Mouse (Mus musculus): Measurements from ENCODE around the gene C1qtnf3. TPM values are rescaled to one million over a fixed set of nuclear protein-coding genes. Genes with fewer than 3 reads are reported as not detected.

C1qtnf3 gene
- polyA plus RNA-seq (2014; fragmentation: Nextera tagmentation; extraction: Ambion mirVana): 0.15 and 0.23 TPM in 2 replicates

GRCm38 (mm10) chr15:10951951-10952759 is at the start of gene C1qtnf3:
C1qtnf3 (plus strand) TSS chr15:10952332.
- no peak for ATAC-seq
- H3K4me2 ChIP-seq (ENCODE audit: low read length): no peak within 1 kb of the TSS

GRCm38 (mm10) chr15:10902360-10902759 is 49.8 kb upstream of the C1qtnf3 start:
- no peak for DNase-seq (ENCODE audit: low spot score)
- H3K4me3 ChIP-seq (ENCODE audit: low read depth, low read length): no peak overlapping the region
- H3K9me3 ChIP-seq (replicated peaks; ENCODE audit: control insufficient read depth, low read length): no peaks in the 10 kb centered on the region
- no peak overlapping the region for H3K9ac ChIP-seq (ENCODE audit: low read length)
- no peaks in the 10 kb centered on the region for H3K36me3 ChIP-seq (ENCODE audit: control insufficient read depth, insufficient read depth, low read length)
- H3K4me2 ChIP-seq (ENCODE audit: low read length): no peak overlapping the region
- no peaks in the 10 kb centered on the region for H3K4me1 ChIP-seq (ENCODE audit: control insufficient read depth, insufficient read depth, low read length)
- 87% methylated on average over 4 of the region's 4 CpGs for WGBS
- H3K27me3 ChIP-seq (replicated peaks; ENCODE audit: control insufficient read depth, insufficient read depth, low read length): no peaks in the 10 kb centered on the region
- no peak for ATAC-seq
- H3K27ac ChIP-seq (ENCODE audit: low read depth, low read length): no peak overlapping the region

More at GRCm38 (mm10) chr15:10951951-10952759, at the start of gene C1qtnf3:
- 79% methylated on average over 23 of the region's 23 CpGs for WGBS
- no peak for DNase-seq (ENCODE audit: low spot score)
- H3K36me3 ChIP-seq (ENCODE audit: control insufficient read depth, insufficient read depth, low read length): no peaks in the 10 kb centered on the region
- H3K4me3 ChIP-seq (ENCODE audit: low read depth, low read length): no peak within 1 kb of the TSS
- no peak within 1 kb of the TSS for H3K9ac ChIP-seq (ENCODE audit: low read length)
- no peak within 1 kb of the TSS for H3K27ac ChIP-seq (ENCODE audit: low read depth, low read length)
- H3K27me3 ChIP-seq (replicated peaks; ENCODE audit: control insufficient read depth, insufficient read depth, low read length): no peaks in the 10 kb centered on the region
- no peaks in the 10 kb centered on the region for H3K9me3 ChIP-seq (replicated peaks; ENCODE audit: control insufficient read depth, low read length)
- H3K4me1 ChIP-seq (ENCODE audit: control insufficient read depth, insufficient read depth, low read length): no peaks in the 10 kb centered on the region

GRCm38 (mm10) chr15:10916611-10917311 is 35.4 kb upstream of the C1qtnf3 start:
- H3K4me3 ChIP-seq (ENCODE audit: low read depth, low read length): no peak overlapping the region
- H3K9me3 ChIP-seq (replicated peaks; ENCODE audit: control insufficient read depth, low read length): no peaks in the 10 kb centered on the region
- WGBS: 83% methylated on average over 4 of the region's 4 CpGs
- no peaks in the 10 kb centered on the region for H3K4me1 ChIP-seq (ENCODE audit: control insufficient read depth, insufficient read depth, low read length)
- H3K36me3 ChIP-seq (ENCODE audit: control insufficient read depth, insufficient read depth, low read length): no peaks in the 10 kb centered on the region
- DNase-seq (ENCODE audit: low spot score) (no peak), ATAC-seq (no peak)
- no peaks in the 10 kb centered on the region for H3K27me3 ChIP-seq (replicated peaks; ENCODE audit: control insufficient read depth, insufficient read depth, low read length)
- H3K9ac ChIP-seq (ENCODE audit: low read length): no peak overlapping the region
- no peak overlapping the region for H3K27ac ChIP-seq (ENCODE audit: low read depth, low read length)
- no peak overlapping the region for H3K4me2 ChIP-seq (ENCODE audit: low read length)

- ATAC-seq: no peak
- no peaks in the 10 kb centered on the region for H3K9me3 ChIP-seq (replicated peaks; ENCODE audit: control insufficient read depth, low read length)
- DNase-seq (ENCODE audit: low spot score): no peak
These were observed 34.8 kb upstream of the C1qtnf3 start for GRCm38 (mm10) chr15:10917312-10917660.

DNA sequence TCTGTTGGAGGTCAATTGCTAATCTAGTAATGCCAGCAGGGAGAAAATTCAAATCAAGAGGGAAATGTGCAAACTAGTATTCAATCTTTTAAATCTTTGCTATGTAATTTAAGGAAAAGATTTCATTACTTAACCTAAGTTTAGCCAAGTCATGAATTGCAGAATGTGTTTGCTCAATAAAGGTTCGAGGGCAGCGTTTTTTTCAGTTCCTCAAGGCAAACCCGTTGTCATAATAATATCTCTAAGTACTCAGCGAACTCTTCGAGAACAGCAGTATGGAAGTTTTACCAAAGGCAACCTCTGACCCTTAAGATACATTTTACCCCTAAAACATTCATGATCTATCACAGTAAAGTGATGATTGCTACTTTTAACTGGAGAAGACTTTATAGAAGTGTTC is 31.9 kb upstream of the C1qtnf3 start:
- no peak overlapping the region for H3K4me3 ChIP-seq (ENCODE audit: low read depth, low read length)
- no peak for DNase-seq (ENCODE audit: low spot score)
- no peak overlapping the region for H3K9ac ChIP-seq (ENCODE audit: low read length)
- no peaks in the 10 kb centered on the region for H3K4me1 ChIP-seq (ENCODE audit: control insufficient read depth, insufficient read depth, low read length)
- H3K4me2 ChIP-seq (ENCODE audit: low read length): no peak overlapping the region
- ATAC-seq: no peak
- H3K27me3 ChIP-seq (replicated peaks; ENCODE audit: control insufficient read depth, insufficient read depth, low read length): no peaks in the 10 kb centered on the region
- H3K9me3 ChIP-seq (replicated peaks; ENCODE audit: control insufficient read depth, low read length): no peaks in the 10 kb centered on the region
- 85% methylated on average over 5 of the region's 5 CpGs for WGBS
- H3K36me3 ChIP-seq (ENCODE audit: control insufficient read depth, insufficient read depth, low read length): no peaks in the 10 kb centered on the region
- H3K27ac ChIP-seq (ENCODE audit: low read depth, low read length): no peak overlapping the region

More at GRCm38 (mm10) chr15:10917312-10917660, 34.8 kb upstream of the C1qtnf3 start:
- Histone ChIP-seq H3K36me3 (ENCODE audit: control insufficient read depth, insufficient read depth, low read length) (no peaks in the 10 kb centered on the region), H3K4me3 (ENCODE audit: low read depth, low read length) (no peak overlapping the region), H3K27me3 (replicated peaks; ENCODE audit: control insufficient read depth, insufficient read depth, low read length) (no peaks in the 10 kb centered on the region), H3K27ac (ENCODE audit: low read depth, low read length) (no peak overlapping the region), H3K4me2 (ENCODE audit: low read length) (no peak overlapping the region), H3K9ac (ENCODE audit: low read length) (no peak overlapping the region), H3K4me1 (ENCODE audit: control insufficient read depth, insufficient read depth, low read length) (no peaks in the 10 kb centered on the region)
- 90% methylated on average over 3 of the region's 3 CpGs for WGBS

GRCm38 (mm10) chr15:10921064-10921463 is 31.1 kb upstream of the C1qtnf3 start:
- no peak overlapping the region for H3K9ac ChIP-seq (ENCODE audit: low read length)
- H3K36me3 ChIP-seq (ENCODE audit: control insufficient read depth, insufficient read depth, low read length): no peaks in the 10 kb centered on the region
- no peak for ATAC-seq
- WGBS: 27% methylated on average over 4 of the region's 4 CpGs
- no peaks in the 10 kb centered on the region for H3K4me1 ChIP-seq (ENCODE audit: control insufficient read depth, insufficient read depth, low read length)
- H3K9me3 ChIP-seq (replicated peaks; ENCODE audit: control insufficient read depth, low read length): no peaks in the 10 kb centered on the region
- no peak overlapping the region for H3K4me2 ChIP-seq (ENCODE audit: low read length)
- DNase-seq (ENCODE audit: low spot score): peak; percentile 23
- H3K4me3 ChIP-seq (ENCODE audit: low read depth, low read length): no peak overlapping the region
- H3K27ac ChIP-seq (ENCODE audit: low read depth, low read length): no peak overlapping the region
- H3K27me3 ChIP-seq (replicated peaks; ENCODE audit: control insufficient read depth, insufficient read depth, low read length): no peaks in the 10 kb centered on the region

DNA sequence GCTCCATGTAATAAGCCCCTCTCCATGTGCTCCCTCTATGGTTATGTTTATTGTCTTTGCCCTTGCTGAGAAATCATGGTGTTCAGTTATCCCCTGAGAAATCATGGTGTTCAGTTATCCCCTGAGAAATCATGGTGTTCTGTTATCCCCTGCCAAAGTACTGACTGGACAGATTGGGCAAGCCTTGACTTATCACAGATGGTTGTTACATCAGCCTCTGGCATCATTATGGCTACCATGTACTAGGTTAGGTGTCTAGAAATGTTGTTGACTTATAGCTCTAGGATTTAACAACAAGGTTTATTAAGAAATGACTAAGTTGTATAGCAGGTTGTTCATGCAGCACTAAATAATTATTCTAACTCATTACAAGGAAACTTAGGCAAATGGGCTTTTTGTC is 30.1 kb upstream of the C1qtnf3 start:
- DNase-seq (ENCODE audit: low spot score): no peak
- Histone ChIP-seq H3K36me3 (ENCODE audit: control insufficient read depth, insufficient read depth, low read length) (no peaks in the 10 kb centered on the region), H3K9ac (ENCODE audit: low read length) (no peak overlapping the region), H3K4me3 (ENCODE audit: low read depth, low read length) (no peak overlapping the region), H3K27ac (ENCODE audit: low read depth, low read length) (no peak overlapping the region), H3K27me3 (replicated peaks; ENCODE audit: control insufficient read depth, insufficient read depth, low read length) (no peaks in the 10 kb centered on the region), H3K4me2 (ENCODE audit: low read length) (no peak overlapping the region), H3K9me3 (replicated peaks; ENCODE audit: control insufficient read depth, low read length) (no peaks in the 10 kb centered on the region), H3K4me1 (ENCODE audit: control insufficient read depth, insufficient read depth, low read length) (no peaks in the 10 kb centered on the region)
- no peak for ATAC-seq

- H3K4me3 ChIP-seq (ENCODE audit: low read depth, low read length): no peak overlapping the region
- H3K9me3 ChIP-seq (replicated peaks; ENCODE audit: control insufficient read depth, low read length): no peaks in the 10 kb centered on the region
- H3K9ac ChIP-seq (ENCODE audit: low read length): no peak overlapping the region
- no peaks in the 10 kb centered on the region for H3K36me3 ChIP-seq (ENCODE audit: control insufficient read depth, insufficient read depth, low read length)
- H3K27me3 ChIP-seq (replicated peaks; ENCODE audit: control insufficient read depth, insufficient read depth, low read length): no peaks in the 10 kb centered on the region
- WGBS: 20% methylated on average over 3 of the region's 3 CpGs
- ATAC-seq (peak; percentile 55; the same call in 1 of the 2 replicates), DNase-seq (ENCODE audit: low spot score) (peak; percentile 46)
- H3K27ac ChIP-seq (ENCODE audit: low read depth, low read length): no peak overlapping the region
- no peak overlapping the region for H3K4me2 ChIP-seq (ENCODE audit: low read length)
- no peaks in the 10 kb centered on the region for H3K4me1 ChIP-seq (ENCODE audit: control insufficient read depth, insufficient read depth, low read length)
These were observed 29.6 kb upstream of the C1qtnf3 start for GRCm38 (mm10) chr15:10922570-10922969.
